Mouse (Mus musculus): ENCODE measurements around the gene Cpa1.

- TF ChIP-seq ZNF384 (IDR thresholded peaks at IDR 0.05; ENCODE audit: low read depth, low read length) (0 out of 2 replicates have a peak, but pooled peaks have one; percentile 49), ZC3H11A (IDR thresholded peaks at IDR 0.05; ENCODE audit: borderline replicate concordance, low read depth, low read length) (no peak), MAFK (IDR thresholded peaks at IDR 0.05; ENCODE audit: insufficient read depth, low read depth, low read length) (no peak), HCFC1 (IDR thresholded peaks at IDR 0.05; ENCODE audit: borderline replicate concordance, insufficient read depth, low read length) (peak; percentile 56; the same call in 1 of the 2 replicates), CHD2 (IDR thresholded peaks at IDR 0.05; ENCODE audit: low read depth, low read length) (peak; percentile 92)
Observed at GRCm38 (mm10) chr6:30693350-30693991, 54.5 kb downstream of the Cpa1 start, which contains the start of gene Cep41.

All from ES-E14 (cell line).